Mouse (Mus musculus) spleen, embryonic (tissue): ENCODE results near the gene Chn2.

Source experiments
- CTCF ChIA-PET: fragments of 350-600 bp; sonication (Branson Sonifier 250); formaldehyde crosslinking; loops from one replicate; lab custom pipeline; 2022; lab: Charles Lee

Chn2 gene

DNA sequence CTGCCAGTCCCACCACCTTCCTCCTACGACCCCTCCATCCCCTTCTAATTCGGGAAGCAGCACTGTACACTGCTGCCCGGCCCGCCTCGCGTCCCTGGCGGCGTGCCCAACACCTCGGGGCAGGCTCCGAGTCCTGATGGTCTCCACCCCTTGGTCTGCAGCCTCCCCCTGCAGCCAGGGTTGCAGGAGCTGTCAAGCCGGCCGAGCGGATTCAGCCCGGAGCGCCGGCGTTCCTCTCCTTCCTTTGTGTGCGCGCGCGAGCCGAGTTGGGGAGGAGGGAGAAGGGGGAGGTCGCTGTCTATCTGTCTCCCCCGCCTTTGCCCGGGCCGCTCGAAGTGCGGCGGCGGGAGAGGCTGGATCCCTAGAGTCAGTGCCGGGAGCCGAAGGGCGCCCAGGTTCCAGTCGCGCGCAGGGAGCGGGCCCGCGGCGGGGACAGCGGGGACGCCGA lies at the start of gene Chn2:
Chn2 (plus strand) TSS at position 198 of the 448 bp plus-strand sequence.
- CTCF ChIA-PET = no interaction called here

DNA sequence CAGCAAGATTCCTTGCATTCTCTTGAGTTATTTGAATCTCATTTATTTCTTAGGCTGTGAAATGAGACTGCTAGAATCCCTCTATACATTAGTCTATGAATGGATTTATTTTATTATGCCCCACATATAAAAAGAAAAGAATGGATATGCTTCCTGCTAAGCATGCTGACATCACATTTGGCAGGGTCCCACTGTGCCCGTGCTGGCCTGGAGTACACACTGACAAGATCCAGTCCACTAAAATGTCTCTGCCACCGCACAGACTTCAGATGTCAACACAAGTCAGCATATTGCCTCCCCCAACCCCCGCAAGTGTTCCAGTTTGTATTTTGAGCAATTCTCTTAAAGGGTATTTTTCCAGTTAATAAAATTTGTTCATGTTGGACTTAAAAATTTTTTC lies 47.0 kb upstream of the Chn2 start:
- CTCF ChIA-PET = interaction anchor here (0.8 kb wide), 1 partner anchor 13 kb away, joined by 3 read pairs; no protein-coding TSS in a partner anchor

GRCm38 (mm10) chr6:53995519-53995918 lies 43.8 kb upstream of the Chn2 start:
- CTCF ChIA-PET = no interaction called here

GRCm38 (mm10) chr6:53996226-53996955 lies 43.0 kb upstream of the Chn2 start:
- CTCF ChIA-PET = no interaction called here

DNA sequence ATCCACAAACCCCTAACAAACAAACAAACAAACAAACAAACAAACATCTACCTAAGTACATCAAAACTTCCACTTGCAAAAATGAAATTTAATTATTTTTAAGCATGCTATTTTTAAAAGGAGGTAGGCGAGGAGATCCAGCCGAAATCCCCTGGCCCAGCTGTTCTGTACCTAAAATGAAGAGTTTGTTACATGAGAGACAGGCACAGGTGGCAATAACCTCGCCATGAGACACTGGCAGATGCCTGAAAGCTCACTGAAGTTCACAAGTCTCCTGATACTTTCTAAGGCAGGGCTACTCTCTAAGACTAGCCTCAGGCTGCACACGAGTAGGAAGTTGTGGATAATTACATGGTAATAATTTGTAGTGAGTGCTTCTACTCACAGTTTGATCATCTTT lies 34.1 kb upstream of the Chn2 start:
- CTCF ChIA-PET = interaction anchor here (0.5 kb wide), 1 partner anchor 12 kb away, joined by 3 read pairs; no protein-coding TSS in a partner anchor

DNA sequence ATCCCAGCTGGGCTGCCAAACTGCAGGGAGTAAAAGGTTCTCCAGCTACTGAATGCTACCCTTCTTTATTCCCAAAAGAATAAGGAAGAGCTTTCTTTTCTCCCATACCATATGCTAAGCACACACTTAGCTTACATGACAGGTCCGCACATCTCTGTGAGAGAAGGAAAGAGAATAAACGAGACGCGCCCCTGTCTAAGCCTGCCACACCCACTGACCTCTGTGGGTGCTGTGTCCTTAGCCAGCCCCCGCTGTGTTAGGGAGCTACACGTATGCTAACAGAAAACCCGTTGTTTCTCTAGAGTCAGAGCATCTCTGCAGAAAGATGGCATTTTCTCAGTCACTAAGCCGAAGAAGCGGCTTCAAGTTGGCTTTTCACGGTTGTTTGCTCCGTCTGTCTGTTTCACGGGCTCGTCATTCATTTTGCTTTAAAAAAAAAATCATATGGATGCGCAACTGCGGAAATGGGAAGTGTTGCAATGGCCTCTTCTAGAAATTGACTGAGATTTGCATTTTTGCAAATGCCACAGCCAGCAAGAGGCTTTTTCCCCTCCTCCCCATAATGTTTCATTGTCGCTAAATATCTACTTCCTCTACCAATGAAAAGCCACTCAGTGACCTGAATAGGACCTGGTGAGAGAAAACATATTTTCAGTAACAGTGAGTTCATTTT lies 30.8 kb upstream of the Chn2 start:
- CTCF ChIA-PET = no interaction called here

GRCm38 (mm10) chr6:54009293-54009692 lies 30.1 kb upstream of the Chn2 start:
- CTCF ChIA-PET = no interaction called here

GRCm38 (mm10) chr6:54010362-54010761 lies 29.0 kb upstream of the Chn2 start:
- CTCF ChIA-PET = interaction anchor here (0.5 kb wide), 1 partner anchor 191 kb away, joined by 3 read pairs; no protein-coding TSS in a partner anchor

DNA sequence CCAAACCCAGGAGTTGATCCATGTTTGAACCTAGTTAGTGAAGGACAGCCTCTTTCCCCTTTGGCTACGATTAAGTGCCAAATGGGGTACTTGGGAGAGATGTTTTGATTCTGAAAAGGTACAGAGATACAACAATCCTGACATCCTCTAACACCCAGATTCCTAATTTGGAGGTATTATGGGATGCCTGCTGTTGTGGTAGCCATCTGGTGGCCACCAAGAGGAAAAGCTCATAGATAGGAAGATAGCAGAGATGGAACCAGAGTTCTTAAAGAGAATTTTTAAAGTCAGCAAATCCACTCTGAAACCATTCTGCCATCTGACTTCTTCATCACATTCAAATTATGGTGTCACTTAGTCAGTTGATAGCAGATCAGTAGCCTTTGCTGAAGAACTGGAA lies 27.2 kb upstream of the Chn2 start:
- CTCF ChIA-PET = no interaction called here

DNA sequence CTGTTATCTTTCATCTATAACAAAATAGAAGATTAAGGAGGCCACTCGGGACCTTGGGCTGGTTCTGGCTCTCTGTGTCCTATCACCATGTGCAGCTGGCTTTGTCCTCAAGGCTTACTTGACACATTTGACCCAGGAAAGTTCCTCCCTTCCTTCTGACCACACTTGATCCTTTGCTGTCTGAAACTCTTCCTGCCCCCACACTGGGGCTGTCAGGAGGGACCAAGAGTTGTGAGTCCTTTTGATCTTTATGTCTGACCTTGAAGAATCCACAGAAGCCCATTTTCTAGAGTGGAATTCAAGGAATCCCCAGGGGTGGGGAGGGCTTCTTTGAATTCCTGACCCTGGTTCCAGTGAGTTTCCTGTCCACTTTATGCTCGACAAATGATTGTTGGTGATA lies 21.3 kb upstream of the Chn2 start:
- CTCF ChIA-PET = no interaction called here

DNA sequence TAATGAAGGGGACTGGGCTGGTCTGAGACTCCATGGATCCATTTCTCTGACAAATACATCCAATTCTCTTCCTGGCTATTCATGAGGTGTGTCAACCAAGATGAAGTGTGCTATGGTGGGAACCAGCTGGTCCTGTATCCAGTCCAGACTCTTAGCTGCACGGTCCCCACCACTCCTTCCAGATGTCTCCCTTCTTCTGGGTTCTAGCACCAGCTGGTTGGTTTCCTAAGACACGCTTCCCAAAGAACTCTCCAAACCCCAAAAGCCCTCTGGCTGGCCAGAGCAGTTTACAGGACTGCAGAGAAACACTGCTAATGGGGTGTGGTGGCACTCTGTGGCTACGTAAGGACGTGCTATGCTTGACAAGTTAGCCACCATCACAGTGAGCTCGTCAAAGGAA lies 20.5 kb upstream of the Chn2 start:
- CTCF ChIA-PET = no interaction called here

DNA sequence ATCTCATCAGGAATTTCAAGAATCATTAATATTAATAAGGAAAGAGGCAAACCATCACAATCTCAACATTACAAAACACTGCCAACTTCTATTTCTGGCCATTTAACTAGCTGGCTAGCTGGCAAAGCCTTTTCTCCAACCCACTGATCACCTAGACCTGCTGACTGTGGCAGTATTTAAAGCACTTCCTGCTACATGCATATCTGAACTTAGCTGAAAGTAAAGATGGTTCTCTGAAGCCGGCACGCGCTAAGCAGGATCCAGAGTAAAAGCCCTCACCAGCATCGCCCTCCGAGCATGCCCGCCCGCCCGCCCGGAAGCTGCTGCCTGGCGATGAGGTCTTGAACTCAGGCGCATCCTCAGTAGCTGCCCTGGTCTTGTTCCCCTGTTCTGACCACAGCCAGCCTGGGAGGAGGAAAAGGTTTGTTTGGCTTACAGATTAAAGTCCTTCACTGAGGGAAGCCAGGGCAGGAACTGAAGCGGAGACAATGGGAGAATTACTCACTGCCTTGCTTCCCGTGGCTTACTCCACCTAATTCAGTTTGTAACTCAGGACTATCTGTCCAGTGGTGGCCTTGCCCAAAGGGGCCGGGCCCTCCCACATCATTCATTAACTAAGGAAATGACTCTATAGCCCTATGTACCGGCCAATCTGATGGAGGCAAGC lies 18.1 kb upstream of the Chn2 start:
- CTCF ChIA-PET = no interaction called here

- CTCF ChIA-PET = no interaction called here
These were observed 15.5 kb upstream of the Chn2 start for GRCm38 (mm10) chr6:54023846-54024245.

GRCm38 (mm10) chr6:54028706-54029105 lies 10.6 kb upstream of the Chn2 start:
- CTCF ChIA-PET = no interaction called here

GRCm38 (mm10) chr6:54030351-54030750 lies 9.0 kb upstream of the Chn2 start:
- CTCF ChIA-PET = interaction anchor here (0.6 kb wide), 1 partner anchor 21 kb away, joined by 4 read pairs; no protein-coding TSS in a partner anchor

DNA sequence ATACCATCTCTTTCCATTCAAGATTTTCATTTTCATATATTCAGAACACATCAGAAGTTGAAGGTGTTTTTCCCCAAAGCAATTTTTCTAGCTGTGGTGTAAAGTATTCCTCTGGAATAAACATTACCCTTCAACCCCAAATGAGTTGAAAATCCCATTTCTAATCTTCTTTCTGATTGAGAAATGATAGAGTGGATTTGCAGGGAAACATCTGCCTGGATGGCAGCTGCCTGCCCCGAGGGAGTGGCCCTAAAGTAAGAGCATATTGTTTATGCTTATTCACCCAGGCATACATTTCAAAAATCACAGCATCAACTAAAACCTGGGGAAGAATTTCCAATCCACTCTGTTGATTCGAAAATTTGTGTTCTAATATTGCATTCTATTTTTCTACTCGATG lies 8.6 kb upstream of the Chn2 start:
- CTCF ChIA-PET = interaction anchor here (0.6 kb wide), 1 partner anchor 20 kb away, joined by 4 read pairs; no protein-coding TSS in a partner anchor

- CTCF ChIA-PET = interaction anchor here (0.6 to 2.0 kb wide), 6 partner anchors 12 to 320 kb away, joined by 3 to 9 read pairs (median 4); no protein-coding TSS in a partner anchor
These were observed 4.9 kb upstream of the Chn2 start for GRCm38 (mm10) chr6:54034471-54034870.

DNA sequence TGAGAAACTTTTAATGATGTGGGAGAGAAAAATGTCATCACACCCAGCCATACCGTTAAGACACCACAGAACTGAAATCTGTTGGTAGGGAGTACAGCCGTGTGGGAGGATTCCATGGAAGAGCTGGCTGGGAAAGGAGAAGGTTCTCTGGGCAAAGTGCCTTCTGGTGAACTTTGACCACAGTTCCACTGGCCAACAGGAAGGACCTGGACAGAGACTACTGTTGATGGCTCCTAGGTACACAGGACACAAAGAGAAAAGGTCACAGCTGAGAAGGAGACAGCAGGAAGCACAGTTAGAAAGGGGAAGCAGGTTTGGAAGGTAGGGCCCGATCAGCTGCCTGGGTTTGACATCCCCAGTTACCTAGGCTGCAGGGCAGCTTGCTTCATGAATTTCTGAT lies 3.8 kb upstream of the Chn2 start:
- CTCF ChIA-PET = interaction anchor here (1.0 to 2.0 kb wide), 3 partner anchors 13 to 132 kb away, joined by 5 to 9 read pairs (median 6); no protein-coding TSS in a partner anchor

GRCm38 (mm10) chr6:54038866-54039265 lies 488 bp upstream of the Chn2 start:
- CTCF ChIA-PET = no interaction called here

DNA sequence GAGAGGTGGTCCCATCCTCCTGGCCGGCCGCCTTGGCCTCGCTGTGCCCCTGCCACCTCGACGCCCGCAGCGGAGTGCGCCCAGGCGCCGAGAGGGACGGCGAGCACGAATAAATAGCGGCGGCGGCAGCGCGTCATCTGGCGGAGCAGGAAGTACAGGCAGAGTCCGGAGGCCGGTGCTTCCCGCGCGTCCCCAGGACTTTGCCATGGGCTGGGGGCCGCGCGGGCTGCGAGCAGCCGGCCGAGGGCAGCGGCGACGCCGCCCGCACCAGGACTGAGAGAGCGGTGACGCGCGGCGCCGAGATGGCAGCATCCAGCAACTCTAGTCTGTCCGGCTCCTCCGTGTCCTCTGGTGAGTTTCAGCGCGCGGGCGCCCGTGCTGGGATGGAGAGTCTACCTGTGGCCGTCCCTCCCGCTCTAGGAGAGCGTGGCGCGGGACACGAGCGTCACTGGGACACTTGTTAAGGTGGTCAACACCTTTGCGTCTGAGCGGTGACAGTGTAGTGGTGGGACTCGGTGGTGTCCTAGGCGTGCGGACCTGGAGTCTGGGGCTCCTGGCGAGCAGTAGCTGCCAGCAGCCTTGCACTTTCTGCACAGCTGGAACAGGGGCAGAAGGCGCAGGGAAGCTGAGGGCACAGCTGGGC lies 572 bp downstream of the Chn2 start:
- CTCF ChIA-PET = interaction anchor here (0.6 kb wide), 1 partner anchor 63 kb away, joined by 3 read pairs; no protein-coding TSS in a partner anchor

DNA sequence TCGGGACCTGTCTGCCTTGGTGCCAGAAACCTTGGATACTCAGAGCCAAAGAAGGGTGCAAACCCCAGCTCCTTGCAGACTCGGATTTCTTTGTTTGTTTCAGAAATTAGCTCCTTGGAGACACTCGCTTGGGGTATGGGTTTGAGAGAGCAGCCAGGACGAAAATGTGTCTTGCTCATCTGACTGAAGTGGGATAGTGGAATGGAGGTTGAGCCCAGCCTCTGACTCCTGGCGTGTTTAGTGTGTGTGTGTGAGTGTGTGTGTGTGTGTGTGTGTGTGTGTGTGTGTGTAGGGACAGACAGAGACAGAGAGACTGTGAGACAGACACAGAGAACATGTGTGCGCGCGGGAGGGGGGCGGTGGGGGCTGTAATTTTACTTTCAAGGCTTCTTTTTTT lies 1.1 kb downstream of the Chn2 start:
- CTCF ChIA-PET = interaction anchor here (0.6 to 1.1 kb wide), 2 partner anchors 9 to 63 kb away, joined by 3 read pairs; no protein-coding TSS in a partner anchor
